ENCODE assay signal across 10 mouse cellular contexts in the genomic region with DNA sequence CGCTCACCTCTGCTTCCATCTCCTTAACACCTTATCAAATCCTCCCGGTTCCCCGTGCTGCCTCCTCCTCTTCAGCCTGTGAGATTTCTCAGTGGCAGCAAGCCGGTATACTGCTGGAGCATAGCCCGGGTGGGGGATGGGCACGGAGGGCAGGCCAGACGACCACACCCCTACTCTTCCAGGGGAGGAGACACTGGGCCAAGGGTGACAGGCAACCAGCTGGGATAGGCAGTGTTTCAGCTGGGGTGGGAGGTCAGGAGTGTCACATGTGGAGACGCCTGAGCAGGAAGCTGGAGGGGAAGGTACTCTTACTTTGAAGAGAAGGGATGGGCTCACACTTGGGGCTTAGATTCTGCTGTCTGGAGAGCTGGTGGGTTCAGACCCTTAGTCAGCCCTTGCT. TPM values are rescaled to one million over a fixed set of nuclear protein-coding genes. Genes with fewer than 3 reads are reported as not detected.
DNase-seq lines count a peak whose midpoint lies in the region; ATAC-seq lines count a peak whose summit lies in the region.
"Had no signal": no experiment of that assay in that cellular context is flagged by ENCODE, and none has a peak within 500 bp of the region (broad histone marks: within the 10 kb centered on the region; RNA-seq: fewer than 3 reads in every experiment).

No protein-coding gene starts in this region.

- no peaks in the 10 kb centered on the region for H3K27me3 ChIP-seq in kidney, embryonic 16.5 days (ENCODE audit: insufficient read depth, low read length)

- no peak overlapping the region for H3K4me2 ChIP-seq in kidney, embryonic 16.5 days (replicated peaks; ENCODE audit: low read depth, low read length)
- H3K4me2 ChIP-seq: midbrain, embryonic 12.5 days had no signal

- ATAC-seq in kidney, embryonic 16.5 days (ENCODE audit: low FRiP score, low TSS enrichment) = 0 out of 2 replicates have a peak, but pooled peaks have one; percentile 33

- WGBS in kidney, embryonic 16.5 days = 4% methylated on average over 8 of the region's 8 CpGs

- no peak overlapping the region for H3K9ac ChIP-seq in kidney, embryonic 16.5 days (replicated peaks; ENCODE audit: low read length)
- H3K9ac ChIP-seq: midbrain, embryonic 12.5 days had no signal

- DNase-seq in kidney, postnatal 14 days = no peak
- DNase-seq in ES-CJ7 (ENCODE audit: low read depth, low spot score) (peak; percentile 90), R1 (ENCODE audit: low read depth, low spot score) (peak; percentile 79)
- peak; percentile 10 to 27 for DNase-seq in lung, postnatal 4 days
- DNase-seq in ovary, adult 18-20 months (ENCODE audit: low spot score) = no peak
- DNase-seq in frontal cortex, postnatal 14 days (ENCODE audit: low spot score in 2 of 2) = no peak
- no peak for DNase-seq in frontal cortex, postnatal 10 days (ENCODE audit: low spot score in 2 of 2)
- DNase-seq: cerebellum, adult 11-12 months had no signal

- H3K27ac ChIP-seq in kidney, embryonic 16.5 days (ENCODE audit: low read length) = no peak overlapping the region
- H3K27ac ChIP-seq: midbrain, embryonic 12.5 days had no signal

- H3K4me3 ChIP-seq in kidney, embryonic 16.5 days (ENCODE audit: low read length) = no peak overlapping the region
- H3K4me3 ChIP-seq: midbrain, embryonic 12.5 days had no signal

- peaks cover 13% of the 10 kb centered on the region for H3K4me1 ChIP-seq in kidney, embryonic 16.5 days (ENCODE audit: insufficient read depth, low read length)

- H3K9me3 ChIP-seq in kidney, embryonic 16.5 days (ENCODE audit: low read length) = no peaks in the 10 kb centered on the region
- H3K9me3 ChIP-seq: midbrain, embryonic 12.5 days had no signal

- H3K36me3 ChIP-seq in kidney, embryonic 16.5 days (ENCODE audit: insufficient read depth, low read length) = no peaks in the 10 kb centered on the region
- H3K36me3 ChIP-seq: midbrain, embryonic 12.5 days had no signal

RNA-seq across cellular contexts. Expression of gene Golga7b, which starts 59.6 kb away (rescaled TPM):
- 0.05 and 0.12 TPM in 2 replicates for polyA plus RNA-seq in kidney, embryonic 16.5 days (2015; fragmentation: Nextera tagmentation; extraction: Ambion mirVana)

Comparison
In these comparisons a context has a peak if more than half of its experiments do, and no peak if none do; other contexts are left out.
1. DNase-seq: peak in ES-CJ7 (single experiment), R1 (single experiment) and lung, postnatal 4 days (2 of 2); none in kidney, postnatal 14 days (single experiment), ovary, adult 18-20 months (single experiment), frontal cortex, postnatal 14 days (0 of 2) and frontal cortex, postnatal 10 days (0 of 2).